Mouse (Mus musculus): ENCODE results near the gene Hagh. TPM values are rescaled to one million over a fixed set of nuclear protein-coding genes. Genes with fewer than 3 reads are reported as not detected.

Hagh gene
- polyA plus RNA-seq, 1 experiment: 180 TPM

DNA sequence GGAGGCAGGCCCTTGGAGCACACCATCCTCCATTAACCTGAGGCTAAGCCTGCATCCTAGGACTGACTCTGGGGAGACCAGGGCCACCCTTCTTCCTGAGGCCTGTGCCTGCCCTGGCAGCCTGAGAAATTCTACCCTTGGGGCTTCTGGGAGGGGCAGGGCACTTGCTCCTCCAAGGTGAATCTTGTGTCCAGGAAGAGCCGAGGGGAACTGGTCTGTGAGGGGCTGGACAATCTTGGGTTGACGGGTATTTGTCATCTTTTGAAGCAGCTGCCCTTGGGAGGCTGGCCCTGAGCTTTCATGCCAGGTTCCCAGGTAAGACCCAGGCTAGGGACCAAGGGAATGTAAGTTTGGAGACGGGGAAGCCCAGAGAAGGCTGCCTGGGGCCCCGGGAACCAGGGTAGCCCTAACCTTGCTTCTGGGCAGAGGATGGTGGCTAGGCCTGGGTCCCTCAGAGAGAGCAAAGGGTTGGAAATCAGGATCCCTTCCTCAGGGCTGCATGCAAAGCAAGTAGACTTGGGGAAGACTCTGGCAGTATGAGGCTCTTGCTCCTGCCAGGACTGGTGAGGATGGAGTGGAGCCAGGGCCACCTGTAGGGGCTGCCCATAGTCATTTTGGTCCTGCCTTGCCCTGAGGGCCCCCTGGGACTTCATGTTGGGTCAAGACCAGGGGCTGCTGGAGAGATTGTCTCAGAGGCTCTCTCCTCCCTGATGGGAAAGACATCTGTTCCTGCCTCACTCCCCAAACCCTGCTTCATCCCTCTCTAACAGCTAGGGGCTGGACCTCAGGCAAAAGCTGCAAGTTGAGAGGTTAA lies 58.3 kb downstream of the Hagh start:
- Histone ChIP-seq H3K27ac (replicated peaks; ENCODE audit: low read depth, low read length) (no peak overlapping the region), H3K4me3 (ENCODE audit: insufficient read depth, low read depth, low read length) (no peak overlapping the region), H3K4me1 (ENCODE audit: control insufficient read depth, insufficient read depth, insufficient read length, low read length) (peaks cover 6% of the 10 kb centered on the region)

DNA sequence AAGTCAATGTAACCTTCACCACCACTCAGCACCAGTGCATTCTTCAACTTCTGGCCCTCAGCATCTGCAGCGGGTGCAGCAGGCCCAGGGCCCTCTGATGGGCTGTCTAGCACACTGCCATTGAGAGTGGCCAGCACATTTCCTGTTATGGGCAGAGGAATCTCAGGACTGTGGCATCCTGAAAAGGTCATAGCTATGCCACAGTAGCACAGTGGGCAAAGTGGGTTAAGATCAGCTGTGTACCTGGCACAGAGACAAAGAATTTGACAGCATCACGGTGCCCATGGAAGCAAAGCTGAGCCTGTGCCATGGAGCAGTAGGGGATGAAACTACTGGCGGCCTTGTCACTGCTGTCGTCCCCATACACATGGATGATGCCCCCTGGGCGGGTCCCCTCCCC lies 59.2 kb downstream of the Hagh start:
- H3K27ac ChIP-seq (replicated peaks; ENCODE audit: low read depth, low read length): no peak overlapping the region
- no peak overlapping the region for H3K4me3 ChIP-seq (ENCODE audit: insufficient read depth, low read depth, low read length)

DNA sequence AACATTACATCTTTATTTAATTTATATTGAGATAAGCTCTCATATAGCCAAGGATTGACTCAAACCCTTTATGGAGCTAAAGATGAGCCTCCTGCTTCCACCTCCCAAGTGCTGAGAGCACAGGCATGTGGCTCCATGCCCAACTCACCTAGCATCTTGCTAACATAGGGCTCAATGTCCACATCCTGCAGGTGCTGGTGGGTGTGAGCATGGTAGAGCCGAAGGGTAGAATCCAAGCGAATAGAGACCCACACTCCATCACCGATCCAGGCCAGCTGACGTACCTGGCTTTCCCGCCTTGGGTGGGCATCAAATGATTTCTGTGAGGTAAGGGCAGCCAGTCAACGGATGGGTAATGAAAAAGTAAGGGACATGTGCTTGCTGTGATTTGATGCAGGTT lies 60.1 kb downstream of the Hagh start:
- Histone ChIP-seq H3K4me1 (ENCODE audit: control insufficient read depth, insufficient read depth, insufficient read length, low read length) (peaks cover 4% of the 10 kb centered on the region; the same call in 1 of the 2 replicates), H3K4me3 (ENCODE audit: insufficient read depth, low read depth, low read length) (no peak overlapping the region), H3K27ac (replicated peaks; ENCODE audit: low read depth, low read length) (no peak overlapping the region)

More for the DNA sequence above, 59.2 kb downstream of the Hagh start:
- H3K4me1 ChIP-seq (ENCODE audit: control insufficient read depth, insufficient read depth, insufficient read length, low read length): peaks cover 4% of the 10 kb centered on the region

DNA sequence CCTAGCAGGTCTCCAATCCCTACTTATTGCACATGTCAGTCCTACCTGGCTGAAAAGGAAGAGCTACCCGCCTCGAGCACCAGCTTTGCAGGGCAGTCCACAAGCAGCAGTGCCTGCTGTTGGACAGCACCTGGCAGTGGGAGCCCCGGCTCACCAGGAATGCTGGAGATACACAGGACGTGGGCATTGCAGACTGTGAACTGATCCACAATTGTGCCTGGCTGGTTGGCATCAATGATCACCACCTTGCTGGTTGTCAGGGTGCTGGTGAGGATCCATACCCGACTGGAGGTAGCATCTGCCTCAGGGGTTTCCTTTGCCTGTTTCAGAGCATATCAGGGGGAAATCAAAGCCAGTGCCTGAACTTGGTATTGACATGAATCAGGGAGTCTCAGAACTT lies 62.2 kb downstream of the Hagh start:
- H3K4me3 ChIP-seq (ENCODE audit: insufficient read depth, low read depth, low read length): no peak overlapping the region
- H3K27ac ChIP-seq (replicated peaks; ENCODE audit: low read depth, low read length): no peak overlapping the region
- H3K4me1 ChIP-seq (ENCODE audit: control insufficient read depth, insufficient read depth, insufficient read length, low read length): peaks cover under 1% of the 10 kb centered on the region; the same call in 1 of the 2 replicates

DNA sequence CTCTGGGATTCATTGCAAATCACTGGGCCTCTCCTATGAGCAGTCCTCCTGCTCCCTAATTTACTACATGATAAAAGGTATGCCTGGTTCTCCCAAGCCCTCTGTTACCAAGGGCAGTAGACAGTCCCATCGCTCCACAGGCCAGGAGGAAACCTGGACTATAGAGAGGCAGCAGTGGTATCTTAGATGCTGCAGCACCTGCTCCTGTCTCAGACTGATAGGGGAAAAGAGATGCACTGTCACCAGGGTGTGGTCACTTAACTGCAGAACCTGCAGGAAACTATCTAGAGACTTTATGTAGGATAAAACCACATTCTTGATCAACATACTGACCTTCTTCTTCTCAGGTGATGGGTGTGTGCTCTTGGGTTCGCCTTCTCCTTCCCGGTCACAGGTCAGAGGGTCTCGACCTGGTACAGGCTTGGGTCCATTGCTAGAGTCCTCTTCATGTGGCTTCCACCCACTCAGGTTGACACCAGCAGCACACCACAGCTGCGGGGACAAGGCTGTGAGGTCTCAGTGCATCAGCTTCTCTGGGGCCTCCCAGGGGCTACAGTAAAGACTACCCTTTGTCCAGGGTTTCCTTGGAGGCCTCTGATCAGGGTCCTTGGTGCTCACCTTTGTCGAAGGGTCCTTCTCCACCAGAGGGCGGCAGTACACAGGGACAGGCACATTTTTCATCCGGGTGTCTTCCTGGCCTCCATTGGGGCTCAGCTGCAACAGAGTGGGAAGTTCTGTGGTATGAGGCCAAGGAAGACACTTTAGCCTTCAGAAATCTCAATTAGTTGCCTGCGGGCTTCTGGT lies 62.9 kb downstream of the Hagh start:
- no peak overlapping the region for H3K4me3 ChIP-seq (ENCODE audit: insufficient read depth, low read depth, low read length)
- H3K27ac ChIP-seq (replicated peaks; ENCODE audit: low read depth, low read length): no peak overlapping the region
- no peaks in the 10 kb centered on the region for H3K4me1 ChIP-seq (ENCODE audit: control insufficient read depth, insufficient read depth, insufficient read length, low read length)

DNA sequence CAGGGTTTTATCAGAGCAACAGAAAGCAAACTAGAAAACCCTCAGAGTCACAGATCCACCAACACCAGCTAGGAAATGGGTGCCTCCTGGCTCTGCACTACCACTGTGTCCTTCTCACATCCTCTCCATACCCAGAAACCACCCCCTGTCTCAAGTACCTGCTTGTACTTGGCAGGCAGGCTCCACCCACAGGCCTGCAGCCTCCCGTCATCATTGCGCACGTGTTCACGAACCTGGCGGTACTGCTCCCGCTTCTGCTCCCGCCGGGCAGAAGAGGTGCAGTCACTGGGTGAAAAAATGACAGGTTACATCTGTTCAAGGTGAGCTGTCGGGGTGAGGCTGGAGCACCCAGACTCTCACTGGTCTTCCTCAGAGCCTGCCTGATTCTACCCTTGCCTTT lies 63.8 kb downstream of the Hagh start:
- Histone ChIP-seq H3K4me3 (ENCODE audit: insufficient read depth, low read depth, low read length) (no peak overlapping the region), H3K4me1 (ENCODE audit: control insufficient read depth, insufficient read depth, insufficient read length, low read length) (no peaks in the 10 kb centered on the region), H3K27ac (replicated peaks; ENCODE audit: low read depth, low read length) (no peak overlapping the region)

DNA sequence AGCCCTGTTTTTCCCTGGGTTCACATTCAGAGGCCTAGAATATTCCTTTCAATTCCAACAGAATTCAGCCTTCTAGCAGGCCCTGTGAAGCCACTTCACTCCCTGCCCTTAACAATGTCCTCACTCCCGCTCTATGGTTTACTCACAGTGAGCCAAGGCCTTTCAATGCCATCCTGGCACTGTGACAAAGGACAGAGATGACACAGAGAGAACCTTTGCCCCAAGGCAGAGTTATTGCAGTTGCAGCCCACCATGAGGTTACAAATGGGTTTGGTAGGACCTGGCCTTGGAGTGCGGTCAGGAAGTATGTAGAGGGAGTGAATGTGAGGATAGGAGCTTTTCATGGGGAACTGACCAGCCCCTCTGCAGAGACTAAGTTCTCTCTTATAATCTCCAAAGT lies 67.6 kb downstream of the Hagh start:
- Histone ChIP-seq H3K27ac (replicated peaks; ENCODE audit: low read depth, low read length) (no peak overlapping the region), H3K4me1 (ENCODE audit: control insufficient read depth, insufficient read depth, insufficient read length, low read length) (no peaks in the 10 kb centered on the region), H3K4me3 (ENCODE audit: insufficient read depth, low read depth, low read length) (no peak overlapping the region)

DNA sequence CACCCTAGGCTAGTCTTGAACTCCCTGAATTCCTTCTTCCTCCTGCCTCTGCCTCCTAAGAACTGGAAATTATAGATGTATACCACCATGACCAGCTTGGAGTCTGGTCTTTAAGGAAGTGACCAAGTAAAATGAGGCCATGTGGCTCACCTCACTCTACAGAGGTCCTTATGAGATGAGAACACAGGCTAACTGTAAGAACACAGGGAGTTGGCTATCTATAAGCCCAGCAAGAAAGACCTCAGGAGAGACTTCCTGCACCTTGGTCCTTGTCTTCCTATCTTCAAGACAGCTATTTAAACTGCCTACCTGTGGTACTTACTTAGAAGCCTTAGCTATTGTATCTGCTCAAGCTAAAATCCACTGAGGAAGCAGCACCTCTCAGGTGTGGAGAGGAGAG lies 74.0 kb downstream of the Hagh start:
- Histone ChIP-seq H3K4me3 (ENCODE audit: insufficient read depth, low read depth, low read length) (no peak overlapping the region), H3K4me1 (ENCODE audit: control insufficient read depth, insufficient read depth, insufficient read length, low read length) (no peaks in the 10 kb centered on the region)

More for the DNA sequence above, 74.0 kb downstream of the Hagh start:
- no peak overlapping the region for H3K27ac ChIP-seq (replicated peaks; ENCODE audit: low read depth, low read length)

Other genes with a start within 250 kb of the Hagh start
- gene Tsc2, start 207.5 kb upstream of the Hagh start, polyA plus RNA-seq (2012; ENCODE audit: insufficient read depth, insufficient read length, missing spikeins): 67.6 and 69.2 TPM in 2 replicates
- gene Nthl1, start 207.5 kb upstream of the Hagh start, polyA plus RNA-seq (2012; ENCODE audit: insufficient read depth, insufficient read length, missing spikeins): 3.4 and 7.7 TPM in 2 replicates
- gene Slc9a3r2, start 189.8 kb upstream of the Hagh start, polyA plus RNA-seq (2012; ENCODE audit: insufficient read depth, insufficient read length, missing spikeins): 20.1 and 32.2 TPM in 2 replicates
- gene Npw, start 181.7 kb upstream of the Hagh start, polyA plus RNA-seq (2012; ENCODE audit: insufficient read depth, insufficient read length, missing spikeins): not detected in 2 replicates
- gene Zfp598, start 170.5 kb upstream of the Hagh start, polyA plus RNA-seq (2012; ENCODE audit: insufficient read depth, insufficient read length, missing spikeins): 9.2 and 10.0 TPM in 2 replicates
- gene Syngr3, start 150.2 kb upstream of the Hagh start, polyA plus RNA-seq (2012; ENCODE audit: insufficient read depth, insufficient read length, missing spikeins): not detected in 2 replicates
- 32.8 and 36.9 TPM in 2 replicates for gene Gfer, start 144.0 kb upstream of the Hagh start, polyA plus RNA-seq (2012; ENCODE audit: insufficient read depth, insufficient read length, missing spikeins)
- gene Noxo1, start 143.9 kb upstream of the Hagh start, polyA plus RNA-seq (2012; ENCODE audit: insufficient read depth, insufficient read length, missing spikeins): 1.1 TPM in 1 of 2 replicates, not detected in the other
- 19.9 TPM in 2 replicates for gene Tbl3, start 132.5 kb upstream of the Hagh start, polyA plus RNA-seq (2012; ENCODE audit: insufficient read depth, insufficient read length, missing spikeins)
- not detected in 2 replicates for gene Rnf151, start 122.1 kb upstream of the Hagh start, polyA plus RNA-seq (2012; ENCODE audit: insufficient read depth, insufficient read length, missing spikeins)
- gene Rps2, start 122.0 kb upstream of the Hagh start, polyA plus RNA-seq (2012; ENCODE audit: insufficient read depth, insufficient read length, missing spikeins): 608 and 619 TPM in 2 replicates
- gene Ndufb10, start 115.7 kb upstream of the Hagh start, polyA plus RNA-seq (2012; ENCODE audit: insufficient read depth, insufficient read length, missing spikeins): 1,098 and 1,103 TPM in 2 replicates
- 4.8 and 10.7 TPM in 2 replicates for gene Rpl3l, start 112.3 kb upstream of the Hagh start, polyA plus RNA-seq (2012; ENCODE audit: insufficient read depth, insufficient read length, missing spikeins)
- gene Msrb1, start 103.5 kb upstream of the Hagh start, polyA plus RNA-seq (2012; ENCODE audit: insufficient read depth, insufficient read length, missing spikeins): 109 and 114 TPM in 2 replicates
- gene Hs3st6, start 87.2 kb upstream of the Hagh start, polyA plus RNA-seq (2012; ENCODE audit: insufficient read depth, insufficient read length, missing spikeins): not detected in 2 replicates
- gene Meiob, start 35.9 kb upstream of the Hagh start, polyA plus RNA-seq (2012; ENCODE audit: insufficient read depth, insufficient read length, missing spikeins): 1.4 and 1.9 TPM in 2 replicates
- gene Fahd1, start 10.2 kb downstream of the Hagh start, polyA plus RNA-seq (2012; ENCODE audit: insufficient read depth, insufficient read length, missing spikeins): 73.7 and 89.2 TPM in 2 replicates
- gene Igfals, start 25.9 kb downstream of the Hagh start, polyA plus RNA-seq (2012; ENCODE audit: insufficient read depth, insufficient read length, missing spikeins): 2.0 and 2.4 TPM in 2 replicates
- gene Nubp2, start 46.2 kb downstream of the Hagh start, polyA plus RNA-seq (2012; ENCODE audit: insufficient read depth, insufficient read length, missing spikeins): 28.7 and 40.4 TPM in 2 replicates
- gene Spsb3, start 46.5 kb downstream of the Hagh start, polyA plus RNA-seq (2012; ENCODE audit: insufficient read depth, insufficient read length, missing spikeins): 25.6 and 29.9 TPM in 2 replicates
- gene Eme2, start 54.9 kb downstream of the Hagh start, polyA plus RNA-seq (2012; ENCODE audit: insufficient read depth, insufficient read length, missing spikeins): 5.9 and 6.6 TPM in 2 replicates
- gene Mrps34, start 55.0 kb downstream of the Hagh start, polyA plus RNA-seq (2012; ENCODE audit: insufficient read depth, insufficient read length, missing spikeins): 91.7 and 105 TPM in 2 replicates
- gene Nme3, start 56.4 kb downstream of the Hagh start, polyA plus RNA-seq (2012; ENCODE audit: insufficient read depth, insufficient read length, missing spikeins): 26.0 and 28.7 TPM in 2 replicates
- 12.0 and 24.2 TPM in 2 replicates for gene Mapk8ip3, start 96.8 kb downstream of the Hagh start, polyA plus RNA-seq (2012; ENCODE audit: insufficient read depth, insufficient read length, missing spikeins)
- gene Jpt2, start 120.5 kb downstream of the Hagh start, polyA plus RNA-seq (2012; ENCODE audit: insufficient read depth, insufficient read length, missing spikeins): 3.0 and 3.4 TPM in 2 replicates
- gene Cramp1l, start 175.6 kb downstream of the Hagh start, polyA plus RNA-seq (2012; ENCODE audit: insufficient read depth, insufficient read length, missing spikeins): 4.2 and 4.8 TPM in 2 replicates
- 3.8 and 4.1 TPM in 2 replicates for gene Ift140, start 175.9 kb downstream of the Hagh start, polyA plus RNA-seq (2012; ENCODE audit: insufficient read depth, insufficient read length, missing spikeins)
- gene Tmem204, start 243.4 kb downstream of the Hagh start, polyA plus RNA-seq (2012; ENCODE audit: insufficient read depth, insufficient read length, missing spikeins): 13.1 and 22.6 TPM in 2 replicates

Data from brown adipose tissue, adult 24 weeks (tissue).